Mouse (Mus musculus) CH12.LX (cell line): ENCODE measurements around the gene Gimap9. TPM values are rescaled to one million over a fixed set of nuclear protein-coding genes. Genes with fewer than 3 reads are reported as not detected.

Experiments used
- DNase-seq: peaks from one replicate; pipeline ENCODE4 v3.0.0-alpha.2; 2013; ENCODE audit errors: extremely low read depth
- H3K27ac ChIP-seq: 2 replicates; pipeline ENCODE4 v1.5.1; 2012; ENCODE audit warnings: low read depth, mild to moderate bottlenecking, control low read depth, moderate library complexity; ENCODE audit not compliant: insufficient read depth
- H3K27me3 ChIP-seq: replicated peaks from 2 replicates; pipeline ENCODE3; 2012; ENCODE audit warnings: inconsistent platforms
- H3K36me3 ChIP-seq, 2 experiments: replicated peaks in 1 of 2; 2 replicates each; pipeline versions ENCODE3 to v1.6.1; 2012; ENCODE audit warnings: inconsistent platforms in 1 of 2, low read length in 1 of 2, mild to moderate bottlenecking in 1 of 2, mixed read lengths in 1 of 2, moderate library complexity in 1 of 2; ENCODE audit not compliant: control insufficient read depth in 1 of 2, insufficient read depth in 1 of 2
- H3K4me1 ChIP-seq, 2 experiments: 2 replicates each; pipeline ENCODE4 v1.6.1; 2012; ENCODE audit warnings: inconsistent platforms in 1 of 2, moderate library complexity in 1 of 2; ENCODE audit not compliant: insufficient read depth in 2 of 2, control insufficient read depth in 1 of 2
- H3K4me2 ChIP-seq: 2 replicates; pipeline ENCODE4 v1.6.1; 2012; ENCODE audit warnings: low read depth, mild to moderate bottlenecking, control low read depth; ENCODE audit not compliant: poor library complexity, insufficient read depth, severe bottlenecking
- H3K4me3 ChIP-seq, 3 experiments: fragments of 150-350 bp in 1 of 3; sonication (generic) in 1 of 3; replicated peaks in 1 of 3; 2 replicates each; pipeline versions ENCODE3 to v1.5.1; 2011 to 2012; ENCODE audit warnings: low read depth in 2 of 3, low read length in 2 of 3, mild to moderate bottlenecking in 2 of 3, moderate library complexity in 2 of 3, control low read depth in 1 of 3, improper control_type of control experiment in 1 of 3, inconsistent platforms in 1 of 3, mixed read lengths in 1 of 3; ENCODE audit not compliant: poor library complexity in 1 of 3
- H3K79me2 ChIP-seq: replicated peaks from 2 replicates; pipeline ENCODE4 v1.6.1; 2012; ENCODE audit warnings: mild to moderate bottlenecking, moderate library complexity; ENCODE audit not compliant: control insufficient read depth, poor library complexity, insufficient read depth, severe bottlenecking; ENCODE audit errors: extremely low read depth
- H3K9ac ChIP-seq: 2 replicates; pipeline ENCODE4 v1.6.1; 2012; ENCODE audit warnings: low read depth, mild to moderate bottlenecking, control low read depth, moderate library complexity; ENCODE audit not compliant: insufficient read depth
- H3K9me3 ChIP-seq: replicated peaks from 2 replicates; pipeline ENCODE3; 2012; ENCODE audit warnings: low read length, inconsistent platforms, mixed read lengths
- BHLHE40 ChIP-seq: IDR thresholded peaks from 2 replicates; pipeline ENCODE4 v1.6.1; 2011; ENCODE audit warnings: mild to moderate bottlenecking, low read depth, low read length, improper control_type of control experiment
- CHD1 ChIP-seq: IDR thresholded peaks from 2 replicates; pipeline ENCODE4 v1.6.1; 2012; ENCODE audit warnings: low read depth, low read length, improper control_type of control experiment, inconsistent platforms
- CTCF ChIP-seq, 2 experiments: IDR thresholded peaks in 1 of 2; conservative IDR thresholded peaks in 1 of 2; 2 replicates each; pipeline ENCODE4 v1.5.1; 2011 to 2012; ENCODE audit warnings: low read depth in 2 of 2, low read length in 2 of 2, improper control_type of control experiment in 1 of 2, inconsistent platforms in 1 of 2, mild to moderate bottlenecking in 1 of 2, moderate library complexity in 1 of 2
- E2F4 ChIP-seq: IDR thresholded peaks from 2 replicates; pipeline ENCODE4 v1.6.1; 2011; ENCODE audit warnings: low read depth, low read length, improper control_type of control experiment; ENCODE audit not compliant: insufficient replicate concordance
- ELF1 ChIP-seq: IDR thresholded peaks from 2 replicates; pipeline ENCODE4 v1.6.1; 2014; ENCODE audit warnings: low read depth, mild to moderate bottlenecking, inconsistent platforms, low read length, improper control_type of control experiment
- GABPA ChIP-seq: IDR thresholded peaks from 2 replicates; pipeline ENCODE4 v1.6.1; 2012; ENCODE audit warnings: low read depth, low read length, improper control_type of control experiment, inconsistent platforms; ENCODE audit not compliant: insufficient replicate concordance
- IRF4 ChIP-seq: IDR thresholded peaks from 2 replicates; pipeline ENCODE4 v1.6.1; 2014; ENCODE audit warnings: low read depth, mild to moderate bottlenecking, inconsistent platforms, low read length, improper control_type of control experiment
- JUND ChIP-seq: conservative IDR thresholded peaks from 2 replicates; pipeline ENCODE4 v1.6.1; 2011; ENCODE audit warnings: low read depth, low read length, improper control_type of control experiment
- MAX ChIP-seq: IDR thresholded peaks from 2 replicates; pipeline ENCODE4 v1.6.1; 2011; ENCODE audit warnings: low read length, improper control_type of control experiment
- MEF2A ChIP-seq: IDR thresholded peaks from 2 replicates; pipeline ENCODE4 v1.6.1; 2014; ENCODE audit warnings: low read depth, mild to moderate bottlenecking, inconsistent platforms, low read length, improper control_type of control experiment, borderline replicate concordance
- MXI1 ChIP-seq: IDR thresholded peaks from 2 replicates; pipeline ENCODE4 v1.6.1; 2011; ENCODE audit warnings: mild to moderate bottlenecking, low read depth, low read length, improper control_type of control experiment
- NELFE ChIP-seq: IDR thresholded peaks from 2 replicates; pipeline ENCODE4 v1.6.1; 2011; ENCODE audit warnings: low read depth, low read length, improper control_type of control experiment
- PAX5 ChIP-seq: IDR thresholded peaks from 2 replicates; pipeline ENCODE4 v1.6.1; 2012; ENCODE audit warnings: low read length, inconsistent platforms, mixed read lengths
- POLR2A ChIP-seq: IDR thresholded peaks from 2 replicates; pipeline ENCODE4 v1.6.1; 2011; ENCODE audit warnings: low read depth, mild to moderate bottlenecking, improper control_type of control experiment, low read length
- POLR2AphosphoS2 ChIP-seq: IDR thresholded peaks from 2 replicates; pipeline ENCODE4 v1.6.1; 2011; ENCODE audit warnings: low read depth, low read length, improper control_type of control experiment
- RAD21 ChIP-seq: IDR thresholded peaks from 2 replicates; pipeline ENCODE4 v1.6.1; 2011; ENCODE audit warnings: low read depth, mild to moderate bottlenecking, low read length, improper control_type of control experiment, moderate library complexity
- RCOR1 ChIP-seq: conservative IDR thresholded peaks from 2 replicates; pipeline ENCODE4 v1.6.1; 2012; ENCODE audit warnings: low read depth, mild to moderate bottlenecking, inconsistent platforms, low read length, improper control_type of control experiment
- SMC3 ChIP-seq: IDR thresholded peaks from 2 replicates; pipeline ENCODE4 v1.6.1; 2011; ENCODE audit warnings: low read depth, low read length, improper control_type of control experiment
- TBP ChIP-seq: conservative IDR thresholded peaks from 2 replicates; pipeline ENCODE4 v1.6.1; 2011; ENCODE audit warnings: low read depth, low read length, improper control_type of control experiment
- TCF12 ChIP-seq: IDR thresholded peaks from 2 replicates; pipeline ENCODE4 v1.6.1; 2014; ENCODE audit warnings: low read depth, mild to moderate bottlenecking, inconsistent platforms, low read length, improper control_type of control experiment
- USF2 ChIP-seq: conservative IDR thresholded peaks from 2 replicates; pipeline ENCODE4 v1.6.1; 2011; ENCODE audit warnings: low read depth, low read length, improper control_type of control experiment
- ZKSCAN1 ChIP-seq: IDR thresholded peaks from 2 replicates; pipeline ENCODE4 v1.6.1; 2012; ENCODE audit warnings: low read depth, inconsistent platforms, low read length, improper control_type of control experiment, borderline replicate concordance
- ZMIZ1 ChIP-seq: IDR thresholded peaks from 2 replicates; pipeline ENCODE4 v1.6.1; 2012; ENCODE audit warnings: low read depth, mild to moderate bottlenecking, inconsistent platforms, low read length, improper control_type of control experiment
- ZNF384 ChIP-seq: IDR thresholded peaks from 2 replicates; pipeline ENCODE4 v1.6.1; 2012; ENCODE audit warnings: low read depth, low read length, improper control_type of control experiment, inconsistent platforms
- dilution Hi-C: fragments of 300-500 bp; cut with MboI; formaldehyde crosslinking; loops from 2 replicates; pipeline ENCODE4 v1.14.3; 2020; ENCODE audit warnings: low sequenced_read_pairs; ENCODE audit not compliant: extremely low pct_unique_long_range_greater_than_20kb, extremely low pct_ligation_motif_present
- in situ Hi-C: fragments of 300-500 bp; cut with MboI; formaldehyde crosslinking; loops from 3 replicates; pipeline ENCODE4 v1.14.3; 2019; ENCODE audit warnings: low sequenced_read_pairs, low pct_ligation_motif_present, low pct_unique_long_range_greater_than_20kb, mixed read lengths
- polyA plus RNA-seq: library from polyadenylated mRNA; unstranded; fragments of >175 nt; gene quantifications from 2 replicates; pipeline ENCODE4 v1.2.1, GENCODE M21; 2012; ENCODE audit warnings: low read depth; ENCODE audit not compliant: insufficient read length
- total RNA-seq, 2 experiments: library from RNA; depleted of rRNA; stranded (reverse); fragments of 300-350 nt in 1 of 2; fragments of >200 nt in 1 of 2; gene quantifications; 2 replicates each; pipeline ENCODE4 v1.2.3; 2012 to 2014

Gene Gimap9
- total and polyA plus RNA-seq, 3 experiments = 31.0 to 75.1 (median 46.1) TPM

DNA sequence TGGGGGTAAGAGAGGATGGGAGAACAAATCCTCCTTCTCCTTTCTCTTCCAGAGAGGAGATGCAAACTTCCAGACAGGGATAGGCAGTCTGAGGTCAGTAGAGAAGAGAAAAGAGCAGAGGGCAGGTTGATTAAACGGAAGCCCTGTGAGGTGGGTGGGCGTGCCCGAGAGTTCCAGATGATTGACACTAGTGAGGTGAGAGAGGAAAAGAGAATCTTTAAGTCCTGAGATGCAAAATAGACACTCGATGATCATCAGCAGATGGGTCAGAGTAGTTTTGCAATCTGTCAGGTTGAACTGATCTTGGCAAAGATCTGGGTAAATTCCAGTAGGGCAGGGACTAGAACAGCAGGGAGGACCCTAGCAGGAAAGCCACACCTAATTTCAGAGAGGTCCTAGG is 11.2 kb upstream of the Gimap9 start:
- dilution Hi-C loops = no loop called here
- Histone ChIP-seq H3K4me1 (peaks cover 11 to 51% of the 10 kb centered on the region in 2 experiments), H3K9ac (no peak overlapping the region), H3K27ac (no peak overlapping the region), H3K36me3 (peaks cover 2 to 18% of the 10 kb centered on the region in 2 experiments), H3K9me3 (no peaks in the 10 kb centered on the region), H3K4me2 (no peak overlapping the region), H3K79me2 (no peaks in the 10 kb centered on the region), H3K4me3 (no peak overlapping the region), H3K27me3 (no peaks in the 10 kb centered on the region)
- no peak for DNase-seq
- no peak for TF ChIP-seq BHLHE40
- no peak for TF ChIP-seq ZMIZ1
- TF ChIP-seq CHD1 = no peak
- TF ChIP-seq E2F4 = no peak
- TF ChIP-seq GABPA = no peak
- no peak for TF ChIP-seq TBP
- TF ChIP-seq JUND = no peak
- TF ChIP-seq ELF1 = no peak
- no peak for TF ChIP-seq RCOR1
- no peak for TF ChIP-seq PAX5
- TF ChIP-seq SMC3 = no peak
- TF ChIP-seq POLR2A = no peak
- TF ChIP-seq ZKSCAN1 = no peak
- TF ChIP-seq MAX = no peak
- no peak for TF ChIP-seq IRF4
- no peak for TF ChIP-seq NELFE
- no peak for TF ChIP-seq ZNF384
- TF ChIP-seq MEF2A = no peak
- TF ChIP-seq USF2 = no peak
- in situ Hi-C loops = no loop called here

DNA sequence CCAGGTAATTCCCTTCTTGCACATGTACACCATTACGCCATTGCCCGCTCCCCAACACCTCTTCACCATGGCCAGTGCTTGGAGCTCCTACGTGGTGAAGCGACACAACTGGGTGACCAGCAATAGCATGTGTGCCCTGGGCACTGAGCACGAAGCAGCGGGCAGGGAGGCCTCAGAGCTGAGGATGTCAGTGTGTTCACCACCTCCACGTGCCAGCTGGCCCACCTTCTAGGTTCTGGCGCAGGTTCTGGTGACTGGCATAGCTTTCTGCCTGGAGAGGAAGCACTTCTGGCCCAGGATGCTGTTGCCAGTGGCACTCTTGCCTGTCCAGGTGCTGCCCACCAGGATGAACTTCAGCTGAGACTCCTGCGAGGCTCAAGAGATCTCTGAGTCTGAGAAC is 10.5 kb upstream of the Gimap9 start:
- Histone ChIP-seq H3K4me3 (no peak overlapping the region), H3K9ac (no peak overlapping the region), H3K27me3 (no peaks in the 10 kb centered on the region), H3K4me1 (peaks cover 11 to 55% of the 10 kb centered on the region in 2 experiments), H3K4me2 (no peak overlapping the region), H3K27ac (no peak overlapping the region), H3K36me3 (peaks cover 2 to 18% of the 10 kb centered on the region in 2 experiments), H3K79me2 (no peaks in the 10 kb centered on the region), H3K9me3 (no peaks in the 10 kb centered on the region)
- no peak for TF ChIP-seq NELFE
- TF ChIP-seq TBP = no peak
- TF ChIP-seq RAD21 = no peak
- TF ChIP-seq TCF12 = no peak
- no peak for TF ChIP-seq POLR2AphosphoS2
- no peak for TF ChIP-seq CTCF (conservative IDR thresholded peaks at IDR 0.05 in 1 of 2, IDR thresholded peaks at IDR 0.05 in 1 of 2; ENCODE audit: low read depth in 2 of 2, low read length in 2 of 2)
- TF ChIP-seq ELF1 = no peak
- no peak for TF ChIP-seq MXI1
- in situ Hi-C loops = no loop called here
- dilution Hi-C loops = no loop called here
- DNase-seq = no peak
